Mouse (Mus musculus) hindbrain, embryonic 14.5 days (tissue): ENCODE results near the gene 1700028J19Rik. TPM values are rescaled to one million over a fixed set of nuclear protein-coding genes. Genes with fewer than 3 reads are reported as not detected.
"Not testable (repeated sequence)": the region's sequence is repeated elsewhere in the genome, so short reads cannot be mapped to it uniquely, and the experiment has no call there.

ENCODE experiments used
- ATAC-seq: fragments of 200-750 bp; cut with Nextera tagmentation; 2 replicates; pipeline ENCODE4 v1.8.0; 2017; ENCODE audit warnings: moderate number of reproducible peaks, mild to moderate bottlenecking, moderate TSS enrichment, moderate library complexity; ENCODE audit not compliant: low FRiP score
- DNase-seq: peaks from one replicate; pipeline ENCODE4 v3.0.0-alpha.2; 2015; ENCODE audit warnings: low spot score
- H3K27ac ChIP-seq: fragments of 300-500 bp; sonication (generic); 2 replicates; pipeline ENCODE4 v1.5.1; 2014; ENCODE audit warnings: mild to moderate bottlenecking, moderate library complexity
- H3K27me3 ChIP-seq: fragments of 300-500 bp; sonication (generic); 2 replicates; pipeline ENCODE4 v1.6.1; 2014; ENCODE audit warnings: mild to moderate bottlenecking, low read length, mixed read lengths; ENCODE audit not compliant: control insufficient read depth, insufficient read depth
- H3K36me3 ChIP-seq: fragments of 300-500 bp; sonication (generic); replicated peaks from 2 replicates; pipeline ENCODE4 v1.6.1; 2014; ENCODE audit not compliant: control insufficient read depth, insufficient read depth
- H3K4me1 ChIP-seq: fragments of 300-500 bp; sonication (generic); replicated peaks from 2 replicates; pipeline ENCODE4 v1.6.1; 2014; ENCODE audit warnings: antibody characterized with exemption, low read length, mixed read lengths; ENCODE audit not compliant: control insufficient read depth, insufficient read depth
- H3K4me2 ChIP-seq: fragments of 300-500 bp; sonication (generic); replicated peaks from 2 replicates; pipeline ENCODE4 v1.6.1; 2014; ENCODE audit warnings: mild to moderate bottlenecking, moderate library complexity
- H3K4me3 ChIP-seq: fragments of 300-500 bp; sonication (generic); replicated peaks from 2 replicates; pipeline ENCODE4 v1.5.1; 2014; ENCODE audit warnings: mild to moderate bottlenecking, low read length
- H3K9ac ChIP-seq: fragments of 300-500 bp; sonication (generic); 2 replicates; pipeline ENCODE4 v1.6.1; 2014
- H3K9me3 ChIP-seq: fragments of 300-500 bp; sonication (generic); 2 replicates; pipeline ENCODE4 v1.6.1; 2016; ENCODE audit warnings: low read length; ENCODE audit not compliant: control insufficient read depth
- WGBS: fragments of 180-500 bp; shearing (Covaris S2); extraction: QIAGEN DNeasy Blood & Tissue Kit; methylation state at CpG from one replicate; pipeline ENCODE4 v1.1.7; 2014; 5-methylcytosine and 5-hydroxymethylcytosine counted together
- polyA plus RNA-seq: library from polyadenylated mRNA; unstranded; fragments of >200 nt; fragmentation: Nextera tagmentation; extraction: Ambion mirVana; gene quantifications from 2 replicates; pipeline ENCODE4 v1.2.1, GENCODE M21; 2014

Gene 1700028J19Rik
- polyA plus RNA-seq, 1 experiment from 2014 or later: 1.8 TPM

GRCm38 (mm10) chr7:44257278-44257677 is 10.8 kb upstream of the 1700028J19Rik start, which contains the start of gene Acp4:
Gene Acp4 (minus strand): TSS chr7:44257378.
- Histone ChIP-seq H3K4me3 (no peak within 1 kb of the TSS), H3K4me2 (no peak within 1 kb of the TSS), H3K27me3 (0 out of 2 replicates have a peak, but pooled peaks cover 3% of the 10 kb centered on the region), H3K4me1 (no peaks in the 10 kb centered on the region; the same call in 1 of the 2 replicates), H3K9me3 (no peaks in the 10 kb centered on the region), H3K9ac (no peak within 1 kb of the TSS), H3K27ac (no peak within 1 kb of the TSS), H3K36me3 (peaks cover 25% of the 10 kb centered on the region)
- ATAC-seq: no peak
- no peak for DNase-seq
- 77% methylated on average over 4 of the region's 4 CpGs for WGBS

DNA sequence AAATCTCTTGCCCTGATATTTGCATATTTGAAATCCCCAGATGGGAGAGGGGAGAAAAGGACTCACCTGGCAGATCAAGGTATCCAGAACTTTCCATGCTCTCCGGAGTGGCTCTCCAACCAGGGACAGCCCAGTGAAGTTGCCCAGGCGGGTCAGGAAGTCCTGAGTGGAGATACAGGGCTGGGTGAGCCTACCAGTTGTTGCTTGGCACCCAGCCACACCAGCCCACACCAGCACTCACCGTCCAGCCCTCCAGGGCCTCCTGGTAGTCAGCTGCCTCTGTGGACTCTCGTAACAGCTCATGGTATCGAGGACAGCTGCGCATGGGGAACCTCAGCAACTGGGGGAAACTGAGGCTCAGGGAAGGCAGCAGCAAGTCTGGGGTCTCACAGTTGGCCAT is 8.4 kb upstream of the 1700028J19Rik start:
- no peak overlapping the region for H3K4me3 ChIP-seq
- no peaks in the 10 kb centered on the region for H3K9me3 ChIP-seq
- no peak overlapping the region for H3K27ac ChIP-seq
- H3K9ac ChIP-seq: no peak overlapping the region
- H3K4me1 ChIP-seq: no peaks in the 10 kb centered on the region; the same call in 1 of the 2 replicates
- no peaks in the 10 kb centered on the region for H3K27me3 ChIP-seq
- 83% methylated on average over 6 of the region's 6 CpGs for WGBS
- DNase-seq (no peak), ATAC-seq (no peak)
- peaks cover 49% of the 10 kb centered on the region for H3K36me3 ChIP-seq
- H3K4me2 ChIP-seq: no peak overlapping the region

- 75% methylated on average over 15 of the region's 15 CpGs for WGBS
- ATAC-seq: no peak
Measured at GRCm38 (mm10) chr7:44253023-44253616, 6.6 kb upstream of the 1700028J19Rik start.

DNA sequence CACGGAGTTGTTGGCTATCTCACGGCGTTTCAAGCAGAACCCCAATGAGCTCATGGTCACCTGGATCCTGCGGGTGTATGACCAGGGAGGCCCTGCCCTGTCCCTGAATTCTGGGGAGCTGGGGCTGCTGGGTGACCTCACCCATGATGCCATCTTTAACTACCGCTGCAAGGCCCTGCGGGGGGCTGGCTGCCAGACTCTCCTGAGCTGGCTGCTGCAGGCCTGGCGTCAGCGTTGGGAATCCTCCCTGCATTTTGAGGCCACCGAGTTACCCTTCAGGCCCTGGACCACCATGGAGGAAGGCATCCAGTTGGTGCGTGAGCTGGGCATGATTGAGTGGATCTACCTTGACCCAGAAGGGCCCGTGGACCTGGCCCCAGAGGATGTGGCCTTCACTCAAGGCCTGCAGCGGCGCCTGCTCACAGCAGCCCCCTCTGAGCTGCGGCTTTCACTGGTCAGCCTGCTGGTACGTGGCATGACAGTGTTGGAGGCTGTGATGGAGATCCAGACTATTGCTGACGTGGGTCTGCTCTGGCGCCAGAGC is 4.3 kb upstream of the 1700028J19Rik start:
- DNase-seq, H3K4me2 ChIP-seq, H3K27me3 ChIP-seq, ATAC-seq, H3K9ac ChIP-seq, H3K27ac ChIP-seq, H3K4me3 ChIP-seq, H3K9me3 ChIP-seq: not testable (repeated sequence)
- WGBS: 95% methylated on average over 17 of the region's 17 CpGs
- H3K4me1 ChIP-seq: peaks cover 13% of the 10 kb centered on the region
- peaks cover 71% of the 10 kb centered on the region for H3K36me3 ChIP-seq

More at GRCm38 (mm10) chr7:44253023-44253616, 6.6 kb upstream of the 1700028J19Rik start:
- no peak overlapping the region for H3K4me3 ChIP-seq
- no peak for DNase-seq
- peaks cover 8% of the 10 kb centered on the region for H3K4me1 ChIP-seq
- H3K36me3 ChIP-seq: peaks cover 67% of the 10 kb centered on the region
- no peaks in the 10 kb centered on the region for H3K27me3 ChIP-seq
- no peak overlapping the region for H3K4me2 ChIP-seq
- no peak overlapping the region for H3K27ac ChIP-seq
- H3K9ac ChIP-seq: 0 out of 2 replicates have a peak overlapping the region, but pooled peaks have one; percentile 3
- H3K9me3 ChIP-seq: no peaks in the 10 kb centered on the region

GRCm38 (mm10) chr7:44249248-44249647 is 2.8 kb upstream of the 1700028J19Rik start:
- peaks cover 65% of the 10 kb centered on the region for H3K36me3 ChIP-seq
- WGBS: 96% methylated on average over 4 of the region's 4 CpGs
- H3K9me3 ChIP-seq: no peaks in the 10 kb centered on the region
- H3K4me1 ChIP-seq: peaks cover 13% of the 10 kb centered on the region
- DNase-seq (no peak), ATAC-seq (no peak)
- H3K27me3 ChIP-seq: no peaks in the 10 kb centered on the region
- no peak overlapping the region for H3K9ac ChIP-seq
- H3K4me2 ChIP-seq: no peak overlapping the region; the same call in 1 of the 2 replicates
- no peak overlapping the region; the same call in 1 of the 2 replicates for H3K4me3 ChIP-seq
- H3K27ac ChIP-seq: no peak overlapping the region

DNA sequence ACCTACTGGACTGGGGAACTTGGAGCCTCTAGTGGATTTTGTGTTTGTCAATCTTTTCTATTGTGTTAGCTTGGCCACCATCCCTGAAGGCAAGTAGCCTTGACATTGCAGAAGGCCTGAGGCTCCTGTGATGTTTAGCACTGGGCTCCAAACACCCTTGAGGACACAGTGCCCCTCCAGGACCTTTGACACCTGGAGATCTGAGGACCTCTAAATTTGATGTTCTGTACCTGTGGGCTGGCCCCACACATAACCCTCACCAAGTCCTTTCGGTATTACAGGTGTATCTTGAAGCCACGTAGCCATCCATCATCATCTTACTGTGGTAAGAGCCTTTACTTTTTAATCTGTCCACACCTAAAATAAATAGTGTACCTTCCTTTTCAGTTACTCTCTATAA is 1.5 kb upstream of the 1700028J19Rik start:
- 94% methylated on average over 2 of the region's 2 CpGs for WGBS
- Histone ChIP-seq H3K9me3 (no peaks in the 10 kb centered on the region), H3K36me3 (peaks cover 53% of the 10 kb centered on the region), H3K4me1 (peaks cover 13% of the 10 kb centered on the region), H3K9ac (peak overlapping the region; percentile 96), H3K27me3 (no peaks in the 10 kb centered on the region), H3K4me2 (peak overlapping the region; percentile 74), H3K4me3 (peak overlapping the region; percentile 86), H3K27ac (0 out of 2 replicates have a peak overlapping the region, but pooled peaks have one; percentile 38)
- ATAC-seq (no peak), DNase-seq (no peak)

DNA sequence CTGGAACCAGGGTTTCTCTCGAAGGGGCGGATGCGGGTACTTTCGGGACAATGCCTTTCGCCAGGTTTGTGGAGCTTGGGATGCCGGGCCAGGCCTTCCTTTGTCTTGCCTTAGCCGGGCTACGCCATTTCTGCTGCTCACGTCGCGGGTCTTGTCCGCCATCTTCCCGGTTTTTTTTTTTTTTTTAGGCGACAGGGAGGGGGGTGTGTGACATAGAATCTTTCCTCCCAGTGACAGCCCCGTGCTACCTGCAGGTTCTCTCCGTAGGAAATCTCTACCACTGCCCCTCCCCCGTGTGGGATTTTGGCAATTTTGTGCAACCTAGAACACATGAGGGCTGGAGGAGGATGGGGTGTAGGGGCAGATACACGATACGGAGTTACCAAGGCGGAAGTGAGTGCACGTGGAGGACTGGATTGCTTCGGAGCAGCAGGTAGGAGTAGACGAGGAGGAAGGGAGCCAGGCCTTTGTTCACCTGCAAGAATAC is 532 bp upstream of the 1700028J19Rik start:
- ATAC-seq: peak; percentile 10
- Histone ChIP-seq H3K9ac (peak overlapping the region; percentile 96), H3K27ac (peak overlapping the region; percentile 96), H3K4me2 (peak overlapping the region; percentile 74), H3K4me3 (peak overlapping the region; percentile 86), H3K9me3 (no peaks in the 10 kb centered on the region), H3K27me3 (no peaks in the 10 kb centered on the region), H3K36me3 (peaks cover 43% of the 10 kb centered on the region), H3K4me1 (peaks cover 13% of the 10 kb centered on the region)
- peak; percentile 67 for DNase-seq
- WGBS: 0% methylated on average over 23 of the region's 23 CpGs

DNA sequence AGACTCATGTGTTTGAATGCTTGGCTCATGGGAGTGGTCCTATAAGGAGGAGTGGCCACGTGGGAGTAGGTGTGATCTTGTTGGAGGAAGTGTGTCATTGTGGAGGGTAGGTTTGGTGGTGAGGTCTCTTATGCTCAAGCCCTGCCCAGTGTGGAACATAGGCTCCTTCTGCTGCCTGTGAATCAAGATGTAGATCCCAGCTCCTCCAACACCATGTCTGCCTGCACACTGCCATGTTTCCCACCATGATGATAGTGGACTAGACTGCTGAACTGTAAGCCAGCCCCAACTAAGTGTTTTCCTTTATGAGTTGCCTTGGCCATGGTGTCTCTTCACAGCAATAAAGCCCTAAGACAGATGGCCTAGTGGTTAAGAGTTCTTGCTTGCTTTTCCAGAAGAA is 2.4 kb downstream of the 1700028J19Rik start:
- H3K9ac ChIP-seq: no peak overlapping the region
- ATAC-seq: no peak
- whole genome bisulfite sequencing: 53% methylated on average over 1 of the region's 1 CpGs

DNA sequence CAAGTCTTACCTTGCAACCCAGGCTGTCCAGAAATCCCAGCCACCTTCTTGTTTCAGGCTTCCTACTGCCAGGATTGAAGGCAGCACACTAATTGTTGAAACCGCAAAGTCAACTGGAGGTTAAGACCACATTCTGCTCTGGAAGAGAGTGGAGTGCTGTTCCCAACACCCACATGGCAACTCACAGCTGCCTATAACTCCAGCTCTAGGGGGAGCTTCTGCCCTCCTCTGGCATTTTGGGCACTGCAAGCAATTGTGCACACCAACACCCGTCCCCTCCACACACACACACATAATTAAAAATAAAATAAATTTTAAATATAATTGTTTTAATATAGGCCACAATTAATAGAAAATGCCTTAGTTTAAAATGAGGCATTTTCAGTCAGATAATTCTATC is 5.3 kb downstream of the 1700028J19Rik start:
- 68% methylated on average over 2 of the region's 2 CpGs for WGBS
- no peaks in the 10 kb centered on the region for H3K36me3 ChIP-seq

More for the DNA sequence above, 2.4 kb downstream of the 1700028J19Rik start:
- Histone ChIP-seq H3K36me3 (peaks cover 14% of the 10 kb centered on the region), H3K9me3 (no peaks in the 10 kb centered on the region), H3K4me1 (peaks cover 13% of the 10 kb centered on the region), H3K27me3 (no peaks in the 10 kb centered on the region), H3K4me3 (no peak overlapping the region), H3K27ac (no peak overlapping the region), H3K4me2 (no peak overlapping the region)
- DNase-seq: no peak

More for the DNA sequence above, 5.3 kb downstream of the 1700028J19Rik start:
- ATAC-seq: no peak
- H3K27ac ChIP-seq: no peak overlapping the region
- no peak overlapping the region for H3K4me3 ChIP-seq
- no peaks in the 10 kb centered on the region; the same call in 1 of the 2 replicates for H3K4me1 ChIP-seq
- H3K27me3 ChIP-seq: no peaks in the 10 kb centered on the region
- H3K9me3 ChIP-seq: no peaks in the 10 kb centered on the region
- no peak for DNase-seq
- H3K4me2 ChIP-seq: no peak overlapping the region
- no peak overlapping the region for H3K9ac ChIP-seq
